Mouse (Mus musculus): ENCODE data around the gene Mbtps1. TPM values are rescaled to one million over a fixed set of nuclear protein-coding genes. Genes with fewer than 3 reads are reported as not detected.

Gene Mbtps1
- polyA plus RNA-seq, 1 experiment, result 72.7 TPM

GRCm38 (mm10) chr8:119501598-119501997 lies 56.9 kb downstream of the Mbtps1 start, which contains the start of gene Slc38a8:
Slc38a8 (minus strand) TSS chr8:119501698.
- H3K27me3 ChIP-seq (ENCODE audit: control insufficient read depth, insufficient read depth, insufficient read length), result peaks cover 2% of the 10 kb centered on the region
- no peaks in the 10 kb centered on the region for H3K79me3 ChIP-seq (ENCODE audit: low read depth)
- no peaks in the 10 kb centered on the region for H3K36me3 ChIP-seq (ENCODE audit: control insufficient read depth, insufficient read depth)
- no peak within 1 kb of the TSS for H3K4me3 ChIP-seq (ENCODE audit: insufficient read depth, poor library complexity, severe bottlenecking)
- no peak for TF ChIP-seq CEBPB (IDR thresholded peaks at IDR 0.05; ENCODE audit: low read depth)
- no peak for TF ChIP-seq FOSL1 (IDR thresholded peaks at IDR 0.05; ENCODE audit: insufficient read depth, low read length, poor library complexity, severe bottlenecking)
- no peak for TF ChIP-seq CTCF (IDR thresholded peaks at IDR 0.05; ENCODE audit: control insufficient read depth, insufficient read depth, insufficient read length)
- no peak for TF ChIP-seq MAX (IDR thresholded peaks at IDR 0.05)
- no peak for TF ChIP-seq MYOG (IDR thresholded peaks at IDR 0.05; ENCODE audit: control insufficient read depth, extremely low read depth, insufficient read length)
- no peak for TF ChIP-seq MYOD1 (IDR thresholded peaks at IDR 0.05; ENCODE audit: control insufficient read depth, insufficient read length, low read depth)
- TF ChIP-seq USF1 (IDR thresholded peaks at IDR 0.05; ENCODE audit: low read depth), result no peak
- no peaks in the 10 kb centered on the region for H3K79me2 ChIP-seq (ENCODE audit: control insufficient read depth, insufficient read depth)
- H3ac ChIP-seq (ENCODE audit: control insufficient read depth, insufficient read length, low read depth), result no peak within 1 kb of the TSS

GRCm38 (mm10) chr8:119499836-119500235 lies 58.7 kb downstream of the Mbtps1 start:
- no peak overlapping the region for H3ac ChIP-seq (ENCODE audit: control insufficient read depth, insufficient read length, low read depth)
- H3K4me3 ChIP-seq (ENCODE audit: insufficient read depth, poor library complexity, severe bottlenecking), result no peak overlapping the region
- H3K79me3 ChIP-seq (ENCODE audit: low read depth), result no peaks in the 10 kb centered on the region
- peaks cover 9% of the 10 kb centered on the region for H3K27me3 ChIP-seq (ENCODE audit: control insufficient read depth, insufficient read depth, insufficient read length)
- H3K36me3 ChIP-seq (ENCODE audit: control insufficient read depth, insufficient read depth), result no peaks in the 10 kb centered on the region
- H3K79me2 ChIP-seq (ENCODE audit: control insufficient read depth, insufficient read depth), result no peaks in the 10 kb centered on the region
- TF ChIP-seq CEBPB (IDR thresholded peaks at IDR 0.05; ENCODE audit: low read depth) (no peak), FOSL1 (IDR thresholded peaks at IDR 0.05; ENCODE audit: insufficient read depth, low read length, poor library complexity, severe bottlenecking) (no peak), MAX (IDR thresholded peaks at IDR 0.05) (no peak), USF1 (IDR thresholded peaks at IDR 0.05; ENCODE audit: low read depth) (no peak), CTCF (IDR thresholded peaks at IDR 0.05; ENCODE audit: control insufficient read depth, insufficient read depth, insufficient read length) (no peak), MYOD1 (IDR thresholded peaks at IDR 0.05; ENCODE audit: control insufficient read depth, insufficient read length, low read depth) (no peak), MYOG (IDR thresholded peaks at IDR 0.05; ENCODE audit: control insufficient read depth, extremely low read depth, insufficient read length) (no peak)

GRCm38 (mm10) chr8:119496848-119497247 lies 61.7 kb downstream of the Mbtps1 start:
- no peaks in the 10 kb centered on the region for H3K36me3 ChIP-seq (ENCODE audit: control insufficient read depth, insufficient read depth)
- H3ac ChIP-seq (ENCODE audit: control insufficient read depth, insufficient read length, low read depth), result no peak overlapping the region
- H3K79me3 ChIP-seq (ENCODE audit: low read depth), result no peaks in the 10 kb centered on the region
- H3K79me2 ChIP-seq (ENCODE audit: control insufficient read depth, insufficient read depth), result no peaks in the 10 kb centered on the region
- TF ChIP-seq CTCF (IDR thresholded peaks at IDR 0.05; ENCODE audit: control insufficient read depth, insufficient read depth, insufficient read length) (peak; percentile 66), MYOD1 (IDR thresholded peaks at IDR 0.05; ENCODE audit: control insufficient read depth, insufficient read length, low read depth) (no peak)
- H3K4me3 ChIP-seq (ENCODE audit: insufficient read depth, poor library complexity, severe bottlenecking), result no peak overlapping the region
- peaks cover 36% of the 10 kb centered on the region for H3K27me3 ChIP-seq (ENCODE audit: control insufficient read depth, insufficient read depth, insufficient read length)

GRCm38 (mm10) chr8:119487093-119487492 lies 71.4 kb downstream of the Mbtps1 start:
- TF ChIP-seq MYOD1 (IDR thresholded peaks at IDR 0.05; ENCODE audit: control insufficient read depth, insufficient read length, low read depth), result no peak
- no peak for TF ChIP-seq MAX (IDR thresholded peaks at IDR 0.05)
- TF ChIP-seq USF1 (IDR thresholded peaks at IDR 0.05; ENCODE audit: low read depth), result no peak
- no peak for TF ChIP-seq CEBPB (IDR thresholded peaks at IDR 0.05; ENCODE audit: low read depth)
- no peak for TF ChIP-seq CTCF (IDR thresholded peaks at IDR 0.05; ENCODE audit: control insufficient read depth, insufficient read depth, insufficient read length)
- TF ChIP-seq FOSL1 (IDR thresholded peaks at IDR 0.05; ENCODE audit: insufficient read depth, low read length, poor library complexity, severe bottlenecking), result no peak
- no peak for TF ChIP-seq MYOG (IDR thresholded peaks at IDR 0.05; ENCODE audit: control insufficient read depth, extremely low read depth, insufficient read length)
- H3K79me3 ChIP-seq (ENCODE audit: low read depth), result no peaks in the 10 kb centered on the region
- no peaks in the 10 kb centered on the region for H3K79me2 ChIP-seq (ENCODE audit: control insufficient read depth, insufficient read depth)
- no peaks in the 10 kb centered on the region for H3K36me3 ChIP-seq (ENCODE audit: control insufficient read depth, insufficient read depth)
- H3ac ChIP-seq (ENCODE audit: control insufficient read depth, insufficient read length, low read depth), result no peak overlapping the region
- H3K27me3 ChIP-seq (ENCODE audit: control insufficient read depth, insufficient read depth, insufficient read length), result peaks cover 33% of the 10 kb centered on the region
- H3K4me3 ChIP-seq (ENCODE audit: insufficient read depth, poor library complexity, severe bottlenecking), result no peak overlapping the region

- Histone ChIP-seq H3ac (ENCODE audit: control insufficient read depth, insufficient read length, low read depth) (no peak overlapping the region), H3K36me3 (ENCODE audit: control insufficient read depth, insufficient read depth) (no peaks in the 10 kb centered on the region), H3K4me3 (ENCODE audit: insufficient read depth, poor library complexity, severe bottlenecking) (no peak overlapping the region), H3K27me3 (ENCODE audit: control insufficient read depth, insufficient read depth, insufficient read length) (peaks cover 41% of the 10 kb centered on the region), H3K79me2 (ENCODE audit: control insufficient read depth, insufficient read depth) (no peaks in the 10 kb centered on the region), H3K79me3 (ENCODE audit: low read depth) (no peaks in the 10 kb centered on the region)
- no peak for TF ChIP-seq CEBPB (IDR thresholded peaks at IDR 0.05; ENCODE audit: low read depth)
- TF ChIP-seq MYOD1 (IDR thresholded peaks at IDR 0.05; ENCODE audit: control insufficient read depth, insufficient read length, low read depth), result no peak
- no peak for TF ChIP-seq FOSL1 (IDR thresholded peaks at IDR 0.05; ENCODE audit: insufficient read depth, low read length, poor library complexity, severe bottlenecking)
- no peak for TF ChIP-seq MYOG (IDR thresholded peaks at IDR 0.05; ENCODE audit: control insufficient read depth, extremely low read depth, insufficient read length)
- TF ChIP-seq MAX (IDR thresholded peaks at IDR 0.05), result no peak
- no peak for TF ChIP-seq CTCF (IDR thresholded peaks at IDR 0.05; ENCODE audit: control insufficient read depth, insufficient read depth, insufficient read length)
- TF ChIP-seq USF1 (IDR thresholded peaks at IDR 0.05; ENCODE audit: low read depth), result no peak
These were observed 74.2 kb downstream of the Mbtps1 start for GRCm38 (mm10) chr8:119484145-119484896.

All from C2C12 (cell line).